Mouse (Mus musculus): ENCODE data around the gene Krit1. TPM values are rescaled to one million over a fixed set of nuclear protein-coding genes. Genes with fewer than 3 reads are reported as not detected.
A peak's percentile ranks its signal among the peaks of the same experiment; 100 is the strongest.
"Not testable (repeated sequence)": the region's sequence is repeated elsewhere in the genome, so short reads cannot be mapped to it uniquely, and the experiment has no call there.

Gene Krit1
- polyA plus RNA-seq, 1 experiment, result 6.6 TPM

- Histone ChIP-seq H3K27ac (ENCODE audit: insufficient read depth, low read length) (no peak overlapping the region), H3K36me3 (ENCODE audit: control insufficient read depth, insufficient read depth, low read length) (no peaks in the 10 kb centered on the region), H3K4me3 (ENCODE audit: extremely low read depth, insufficient read depth, insufficient read length) (no peak overlapping the region), H3K4me1 (ENCODE audit: control insufficient read depth, insufficient read depth, insufficient read length) (peaks cover 4% of the 10 kb centered on the region), H3K27me3 (ENCODE audit: control insufficient read depth, insufficient read depth, low read length) (no peaks in the 10 kb centered on the region)
- no peak for DNase-seq (ENCODE audit: low read depth in 1 of 2, low spot score in 2 of 2)
- no peak for TF ChIP-seq POLR2A (IDR thresholded peaks at IDR 0.05; ENCODE audit: low read depth, low read length)
- no peak for TF ChIP-seq CTCF (IDR thresholded peaks at IDR 0.05; ENCODE audit: extremely low read depth, insufficient read depth, insufficient read length, insufficient replicate concordance)
- 79% methylated on average over 4 of the region's 4 CpGs for WGBS
These were observed 15.4 kb upstream of the Krit1 start for GRCm38 (mm10) chr5:3787548-3787947.

DNA sequence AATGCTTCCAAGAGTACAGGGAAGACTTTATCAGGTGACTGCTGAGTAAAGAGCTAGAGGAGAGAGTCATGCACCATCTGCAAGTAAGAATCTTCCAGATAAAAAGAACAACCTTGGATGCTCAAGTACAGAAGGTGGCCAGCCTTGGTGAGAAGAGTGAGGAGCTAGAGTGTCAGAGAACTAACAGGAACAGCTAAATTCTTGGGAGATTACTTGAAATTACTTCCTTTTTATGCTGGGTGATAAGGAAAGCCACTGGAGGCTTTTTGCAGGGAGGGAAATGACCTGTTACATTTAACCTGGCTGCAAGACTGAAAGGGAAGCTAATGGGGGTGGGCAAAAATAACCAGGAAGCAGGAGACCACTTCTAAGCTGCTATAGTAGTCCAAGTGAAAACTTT, 11.9 kb upstream of the Krit1 start:
- Histone ChIP-seq H3K27ac (ENCODE audit: insufficient read depth, low read length) (no peak overlapping the region), H3K36me3 (ENCODE audit: control insufficient read depth, insufficient read depth, low read length) (no peaks in the 10 kb centered on the region; the same call in 1 of the 2 replicates), H3K4me3 (ENCODE audit: extremely low read depth, insufficient read depth, insufficient read length) (no peak overlapping the region), H3K4me1 (ENCODE audit: control insufficient read depth, insufficient read depth, insufficient read length) (peaks cover 4% of the 10 kb centered on the region), H3K27me3 (ENCODE audit: control insufficient read depth, insufficient read depth, low read length) (no peaks in the 10 kb centered on the region)
- no peak for DNase-seq (ENCODE audit: low read depth in 1 of 2, low spot score in 2 of 2)
- TF ChIP-seq POLR2A (IDR thresholded peaks at IDR 0.05; ENCODE audit: low read depth, low read length), result no peak
- no peak for TF ChIP-seq CTCF (IDR thresholded peaks at IDR 0.05; ENCODE audit: extremely low read depth, insufficient read depth, insufficient read length, insufficient replicate concordance)

- H3K4me3 ChIP-seq (ENCODE audit: extremely low read depth, insufficient read depth, insufficient read length); H3K27me3 ChIP-seq (ENCODE audit: control insufficient read depth, insufficient read depth, low read length); H3K27ac ChIP-seq (ENCODE audit: insufficient read depth, low read length); H3K36me3 ChIP-seq (ENCODE audit: control insufficient read depth, insufficient read depth, low read length); H3K4me1 ChIP-seq (ENCODE audit: control insufficient read depth, insufficient read depth, insufficient read length); DNase-seq (ENCODE audit: low read depth in 1 of 2, low spot score in 2 of 2): not testable (repeated sequence)
- 94% methylated on average over 2 of the region's 2 CpGs for WGBS
These were observed 5.9 kb upstream of the Krit1 start for GRCm38 (mm10) chr5:3797101-3797500.

GRCm38 (mm10) chr5:3798656-3799055, 4.3 kb upstream of the Krit1 start:
- H3K27me3 ChIP-seq (ENCODE audit: control insufficient read depth, insufficient read depth, low read length); DNase-seq (ENCODE audit: low read depth in 1 of 2, low spot score in 2 of 2); H3K4me1 ChIP-seq (ENCODE audit: control insufficient read depth, insufficient read depth, insufficient read length); H3K4me3 ChIP-seq (ENCODE audit: extremely low read depth, insufficient read depth, insufficient read length); H3K36me3 ChIP-seq (ENCODE audit: control insufficient read depth, insufficient read depth, low read length); H3K27ac ChIP-seq (ENCODE audit: insufficient read depth, low read length): not testable (repeated sequence)

- Histone ChIP-seq H3K4me3 (ENCODE audit: extremely low read depth, insufficient read depth, insufficient read length) (no peak overlapping the region), H3K27ac (ENCODE audit: insufficient read depth, low read length) (no peak overlapping the region), H3K36me3 (ENCODE audit: control insufficient read depth, insufficient read depth, low read length) (no peaks in the 10 kb centered on the region; the same call in 1 of the 2 replicates), H3K4me1 (ENCODE audit: control insufficient read depth, insufficient read depth, insufficient read length) (peaks cover 2% of the 10 kb centered on the region), H3K27me3 (ENCODE audit: control insufficient read depth, insufficient read depth, low read length) (no peaks in the 10 kb centered on the region)
- DNase-seq (ENCODE audit: low read depth in 1 of 2, low spot score in 2 of 2), result no peak
- no peak for TF ChIP-seq CTCF (IDR thresholded peaks at IDR 0.05; ENCODE audit: extremely low read depth, insufficient read depth, insufficient read length, insufficient replicate concordance)
- no peak for TF ChIP-seq POLR2A (IDR thresholded peaks at IDR 0.05; ENCODE audit: low read depth, low read length)
- WGBS, result 79% methylated on average over 1 of the region's 1 CpGs
These were observed 2.9 kb upstream of the Krit1 start for GRCm38 (mm10) chr5:3800041-3800440.

- Histone ChIP-seq H3K4me1 (ENCODE audit: control insufficient read depth, insufficient read depth, insufficient read length) (peaks cover 4% of the 10 kb centered on the region), H3K27me3 (ENCODE audit: control insufficient read depth, insufficient read depth, low read length) (no peaks in the 10 kb centered on the region), H3K36me3 (ENCODE audit: control insufficient read depth, insufficient read depth, low read length) (no peaks in the 10 kb centered on the region), H3K27ac (ENCODE audit: insufficient read depth, low read length) (no peak overlapping the region), H3K4me3 (ENCODE audit: extremely low read depth, insufficient read depth, insufficient read length) (no peak overlapping the region)
- 36% methylated on average over 4 of the region's 4 CpGs for WGBS
- TF ChIP-seq CTCF (IDR thresholded peaks at IDR 0.05; ENCODE audit: extremely low read depth, insufficient read depth, insufficient read length, insufficient replicate concordance), result no peak
- no peak for TF ChIP-seq POLR2A (IDR thresholded peaks at IDR 0.05; ENCODE audit: low read depth, low read length)
- DNase-seq (ENCODE audit: low read depth in 1 of 2, low spot score in 2 of 2), result no peak
These were observed 2.1 kb upstream of the Krit1 start for GRCm38 (mm10) chr5:3800881-3801280.

DNA sequence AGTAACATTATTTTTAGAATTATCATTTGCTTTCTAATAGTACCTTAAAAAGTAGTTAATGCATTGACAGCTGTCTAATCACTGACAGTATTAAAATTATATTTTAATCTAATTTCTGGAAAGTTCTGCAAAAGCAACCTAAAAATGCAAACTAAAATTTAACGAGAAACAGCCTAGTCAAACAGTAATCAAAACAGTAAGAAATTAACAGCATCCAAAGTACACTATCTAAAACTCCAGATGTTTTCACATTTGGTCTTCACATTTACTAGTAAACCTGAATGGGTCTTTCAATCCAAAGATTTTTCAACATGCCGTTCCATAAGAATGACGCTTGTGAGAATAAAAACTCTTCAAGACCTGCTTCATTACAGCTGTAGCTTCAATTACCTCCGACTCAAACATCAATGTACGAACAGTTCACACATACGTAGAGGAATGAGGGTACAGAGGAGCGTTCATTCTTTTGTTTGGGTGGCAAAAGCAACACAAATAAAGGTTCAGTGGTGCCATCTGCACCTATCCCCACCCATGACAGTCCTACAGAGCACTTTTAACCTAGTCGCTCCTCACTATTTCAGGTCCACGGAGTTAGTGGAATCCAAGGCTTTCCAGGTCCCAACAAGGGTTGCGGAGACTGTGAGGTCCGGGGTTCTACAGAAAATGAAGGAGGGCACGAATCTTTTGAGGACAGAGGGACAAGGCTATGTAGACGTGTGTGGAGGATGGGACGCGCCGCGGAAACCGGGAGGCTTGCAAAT, 1.1 kb upstream of the Krit1 start:
- Histone ChIP-seq H3K4me1 (ENCODE audit: control insufficient read depth, insufficient read depth, insufficient read length) (peaks cover 4% of the 10 kb centered on the region), H3K36me3 (ENCODE audit: control insufficient read depth, insufficient read depth, low read length) (no peaks in the 10 kb centered on the region), H3K4me3 (ENCODE audit: extremely low read depth, insufficient read depth, insufficient read length) (peak overlapping the region; percentile 95), H3K27me3 (ENCODE audit: control insufficient read depth, insufficient read depth, low read length) (no peaks in the 10 kb centered on the region), H3K27ac (ENCODE audit: insufficient read depth, low read length) (peak overlapping the region; percentile 93)
- 4% methylated on average over 18 of the region's 18 CpGs for WGBS
- TF ChIP-seq CTCF (IDR thresholded peaks at IDR 0.05; ENCODE audit: extremely low read depth, insufficient read depth, insufficient read length, insufficient replicate concordance) (no peak), POLR2A (IDR thresholded peaks at IDR 0.05; ENCODE audit: low read depth, low read length) (no peak)
- no peak for DNase-seq (ENCODE audit: low read depth in 1 of 2, low spot score in 2 of 2)

Data from spleen, adult 2 months (tissue).